Mouse (Mus musculus) gastrocnemius, postnatal 25 days (tissue): ENCODE results near the gene Syt2. TPM values are rescaled to one million over a fixed set of nuclear protein-coding genes. Genes with fewer than 3 reads are reported as not detected.

Experiments used
- DNase-seq: peaks from one replicate; pipeline ENCODE4 v3.0.0; 2022
- total RNA-seq, 2 experiments: library from RNA; stranded (reverse); gene quantifications; 1 replicate in 1 of 2; 2 replicates in 1 of 2; pipeline ENCODE4 v1.2.3; 2021

Gene Syt2
- total RNA-seq, 2 experiments from 2014 or later = 0.05 TPM; not detected in 1

- DNase-seq = no peak
Observed at GRCm38 (mm10) chr1:134741946-134742661, 95.6 kb downstream of the Syt2 start.

- no peak for DNase-seq
Observed at GRCm38 (mm10) chr1:134745648-134746047, 99.2 kb downstream of the Syt2 start.

GRCm38 (mm10) chr1:134747236-134748174 lies 101.0 kb downstream of the Syt2 start:
- peak; percentile 57 for DNase-seq

- peak; percentile 57 for DNase-seq
Observed at GRCm38 (mm10) chr1:134749889-134750288, 103.4 kb downstream of the Syt2 start.

GRCm38 (mm10) chr1:134752447-134752846 lies 106.0 kb downstream of the Syt2 start:
- no peak for DNase-seq

- DNase-seq = peak; percentile 81
Observed at GRCm38 (mm10) chr1:134753751-134754630, 107.5 kb downstream of the Syt2 start.

- no peak for DNase-seq
Observed at GRCm38 (mm10) chr1:134754818-134755217, 108.3 kb downstream of the Syt2 start.

- no peak for DNase-seq
Observed at GRCm38 (mm10) chr1:134755548-134756189, 109.2 kb downstream of the Syt2 start.

GRCm38 (mm10) chr1:134756190-134756873 lies 109.9 kb downstream of the Syt2 start:
- DNase-seq = no peak

- peak; percentile 54 for DNase-seq
Observed at GRCm38 (mm10) chr1:134757230-134757629, 110.8 kb downstream of the Syt2 start.

GRCm38 (mm10) chr1:134759133-134759532 lies 112.7 kb downstream of the Syt2 start:
- DNase-seq = peak; percentile 57

- peak; percentile 55 for DNase-seq
Observed at GRCm38 (mm10) chr1:134760642-134761041, 114.2 kb downstream of the Syt2 start.

GRCm38 (mm10) chr1:134761534-134761933 lies 115.1 kb downstream of the Syt2 start:
- DNase-seq = no peak

GRCm38 (mm10) chr1:134763250-134763649 lies 116.8 kb downstream of the Syt2 start:
- no peak for DNase-seq

- DNase-seq = no peak
Observed at GRCm38 (mm10) chr1:134763776-134764438, 117.4 kb downstream of the Syt2 start.

- no peak for DNase-seq
Observed at GRCm38 (mm10) chr1:134764831-134765458, 118.5 kb downstream of the Syt2 start.

- DNase-seq = no peak
Observed at GRCm38 (mm10) chr1:134766448-134766847, 120.0 kb downstream of the Syt2 start.

- no peak for DNase-seq
Observed at GRCm38 (mm10) chr1:134770312-134770711, 123.8 kb downstream of the Syt2 start.

- DNase-seq = peak; percentile 83
Observed at GRCm38 (mm10) chr1:134771353-134771752, 124.9 kb downstream of the Syt2 start.

- DNase-seq = no peak
Observed at GRCm38 (mm10) chr1:134771999-134772398, 125.5 kb downstream of the Syt2 start.
